19 mouse cellular contexts compared by ENCODE assay signal in genomic region chr17:43334074-43334473, GRCm38 (mm10). TPM values are rescaled to one million over a fixed set of nuclear protein-coding genes. Genes with fewer than 3 reads are reported as not detected.
DNase-seq lines count a peak whose midpoint lies in the region; ATAC-seq lines count a peak whose summit lies in the region.
"Had no signal": no experiment of that assay in that cellular context is flagged by ENCODE, and none has a peak within 500 bp of the region (broad histone marks: within the 10 kb centered on the region; RNA-seq: fewer than 3 reads in every experiment).

No protein-coding gene starts in this region.

- peaks cover 15% of the 10 kb centered on the region; the same call in 1 of the 2 replicates for H3K4me1 ChIP-seq in kidney, embryonic 15.5 days
- peaks cover 10% of the 10 kb centered on the region for H3K4me1 ChIP-seq in lung, embryonic 16.5 days (replicated peaks; ENCODE audit: control insufficient read depth, insufficient read depth, low read length)
- 0 out of 2 replicates have a peak, but pooled peaks cover 3% of the 10 kb centered on the region for H3K4me1 ChIP-seq in intestine, embryonic 15.5 days (replicated peaks)
- H3K4me1 ChIP-seq: hindbrain, embryonic 15.5 days had no signal

- H3K9ac ChIP-seq in kidney, embryonic 15.5 days = no peak overlapping the region
- no peak overlapping the region for H3K9ac ChIP-seq in lung, embryonic 16.5 days (ENCODE audit: low read length)
- no peak overlapping the region for H3K9ac ChIP-seq in intestine, embryonic 15.5 days
- H3K9ac ChIP-seq: forebrain, postnatal 0 days; hindbrain, embryonic 15.5 days; neural tube, embryonic 13.5 days had no signal

- H3K4me3 ChIP-seq in kidney, embryonic 15.5 days (replicated peaks) = no peak overlapping the region
- H3K4me3 ChIP-seq in lung, embryonic 16.5 days (ENCODE audit: low read length) = no peak overlapping the region
- H3K4me3 ChIP-seq in intestine, embryonic 15.5 days (replicated peaks) = no peak overlapping the region
- H3K4me3 ChIP-seq: gastrocnemius, adult 2 months; hindbrain, embryonic 15.5 days; megakaryocyte, embryonic 14.5 days; neural tube, embryonic 13.5 days had no signal

- no peaks in the 10 kb centered on the region for H3K27me3 ChIP-seq in kidney, embryonic 15.5 days
- H3K27me3 ChIP-seq in lung, embryonic 16.5 days (ENCODE audit: control insufficient read depth, insufficient read depth, low read depth, low read length) = no peaks in the 10 kb centered on the region
- no peaks in the 10 kb centered on the region for H3K27me3 ChIP-seq in intestine, embryonic 15.5 days (replicated peaks)
- H3K27me3 ChIP-seq: hindbrain, embryonic 15.5 days; megakaryocyte, embryonic 14.5 days; neural tube, embryonic 13.5 days had no signal

- no peaks in the 10 kb centered on the region; the same call in 1 of the 2 replicates for H3K9me3 ChIP-seq in kidney, embryonic 15.5 days (replicated peaks)
- no peaks in the 10 kb centered on the region for H3K9me3 ChIP-seq in lung, embryonic 16.5 days (ENCODE audit: control insufficient read depth, low read length)
- H3K9me3 ChIP-seq in intestine, embryonic 15.5 days = no peaks in the 10 kb centered on the region
- H3K9me3 ChIP-seq: hindbrain, embryonic 15.5 days; megakaryocyte, embryonic 14.5 days; neural tube, embryonic 13.5 days had no signal

- 0 out of 2 replicates have a peak, but pooled peaks have one; percentile 50 for ATAC-seq in kidney, embryonic 15.5 days (replicated peaks; ENCODE audit: low FRiP score)
- 0 out of 2 replicates have a peak, but pooled peaks have one; percentile 34 for ATAC-seq in lung, embryonic 16.5 days (ENCODE audit: low read depth)
- peak; percentile 76 for ATAC-seq in intestine, embryonic 15.5 days
- peak; percentile 12 for ATAC-seq in megakaryocyte progenitor cell, adult 5-6 weeks (replicated peaks; ENCODE audit: poor library complexity)
- ATAC-seq: forebrain, postnatal 0 days had no signal

- WGBS in kidney, embryonic 15.5 days = 42% methylated on average over 9 of the region's 9 CpGs
- WGBS in lung, embryonic 16.5 days = 46% methylated on average over 9 of the region's 9 CpGs
- WGBS in intestine, embryonic 15.5 days = 34% methylated on average over 9 of the region's 9 CpGs

- H3K36me3 ChIP-seq in kidney, embryonic 15.5 days = no peaks in the 10 kb centered on the region
- no peaks in the 10 kb centered on the region for H3K36me3 ChIP-seq in lung, embryonic 16.5 days (ENCODE audit: control insufficient read depth, insufficient read depth, low read length)
- no peaks in the 10 kb centered on the region for H3K36me3 ChIP-seq in intestine, embryonic 15.5 days
- H3K36me3 ChIP-seq: hindbrain, embryonic 15.5 days; neural tube, embryonic 13.5 days had no signal

- no peak for DNase-seq in kidney, adult 8-10 months
- DNase-seq in lung, postnatal 36 days = no peak
- DNase-seq in MN1 (ENCODE audit: low spot score) = no peak
- DNase-seq: adrenal gland, adult 2 months; cerebellum, adult 9-11 months; forebrain, postnatal 0 days; gastrocnemius, adult 2 months; kidney, adult 11 months; kidney, postnatal 4 days; lung, adult 18-20 months; midbrain, embryonic 14.5 days; thymus, postnatal 25 days had no signal

- no peak overlapping the region for H3K4me2 ChIP-seq in kidney, embryonic 15.5 days
- H3K4me2 ChIP-seq in lung, embryonic 16.5 days (ENCODE audit: low read depth, low read length) = no peak overlapping the region
- no peak overlapping the region for H3K4me2 ChIP-seq in intestine, embryonic 15.5 days (replicated peaks)
- H3K4me2 ChIP-seq: hindbrain, embryonic 15.5 days; neural tube, embryonic 13.5 days had no signal

- 0 out of 2 replicates have a peak overlapping the region, but pooled peaks have one; percentile 24 for H3K27ac ChIP-seq in kidney, embryonic 15.5 days
- no peak overlapping the region for H3K27ac ChIP-seq in lung, embryonic 16.5 days (ENCODE audit: low read length)
- no peak overlapping the region for H3K27ac ChIP-seq in intestine, embryonic 15.5 days
- H3K27ac ChIP-seq: gastrocnemius, adult 2 months; hindbrain, embryonic 15.5 days; neural tube, embryonic 13.5 days had no signal

RNA-seq across cellular contexts. Expression of gene Adgrf5, which starts 26.2 kb away (rescaled TPM):
- polyA plus RNA-seq in kidney, embryonic 15.5 days (2015; fragmentation: Nextera tagmentation; extraction: Ambion mirVana) = 21.6 and 21.8 TPM in 2 replicates
- polyA plus RNA-seq in lung, embryonic 16.5 days (2015; fragmentation: Nextera tagmentation; extraction: Ambion mirVana) = 34.5 and 34.9 TPM in 2 replicates
- 11.6 and 11.8 TPM in 2 replicates for polyA plus RNA-seq in intestine, embryonic 15.5 days (2015; fragmentation: Nextera tagmentation; extraction: Ambion mirVana)
- 0.05 TPM in 1 of 2 replicates, not detected in the other for total RNA-seq in megakaryocyte progenitor cell, adult 5-6 weeks (2015)
- not detected in 2 replicates for total RNA-seq in megakaryocyte progenitor cell, adult 5-6 weeks (2017)

Comparison
In these comparisons a context has a peak if more than half of its experiments do, and no peak if none do; other contexts are left out.
1. ATAC-seq: peak in every context shown above with its lines; median percentile 76 in intestine, embryonic 15.5 days; 50 in kidney, embryonic 15.5 days; 34 in lung, embryonic 16.5 days; 12 in megakaryocyte progenitor cell, adult 5-6 weeks.